9 mouse cellular contexts compared by ENCODE assay signal in genomic region chr9:61164501-61165251, GRCm38 (mm10).
DNase-seq lines count a peak whose midpoint lies in the region; ATAC-seq and TF ChIP-seq lines count a peak whose summit lies in the region.
"Had no signal": no experiment of that assay in that cellular context is flagged by ENCODE, and none has a peak within 500 bp of the region (broad histone marks: within the 10 kb centered on the region; RNA-seq: fewer than 3 reads in every experiment).

No protein-coding gene starts in this region.

- no peak for TF ChIP-seq CTCF in kidney, postnatal 0 days (IDR thresholded peaks at IDR 0.05; ENCODE audit: low read depth)

- intact Hi-C loops in heart, postnatal 14 days (cut with DNase I), result no loop called here

- no peaks in the 10 kb centered on the region for H3K9me3 ChIP-seq in kidney, postnatal 0 days (replicated peaks; ENCODE audit: low read length)
- H3K9me3 ChIP-seq: G1E had no signal

- H3K27ac ChIP-seq in kidney, postnatal 0 days, result peak overlapping the region; percentile 55

- H3K36me3 ChIP-seq in kidney, postnatal 0 days (ENCODE audit: insufficient read depth, low read length), result no peaks in the 10 kb centered on the region
- H3K36me3 ChIP-seq: G1E had no signal

- DNase-seq in kidney, postnatal 0 days (ENCODE audit: low spot score), result peak; percentile 71
- DNase-seq in kidney, adult 18-20 months, result no peak
- peak; percentile 27 for DNase-seq in embryo, embryonic 9.5 days (ENCODE audit: extremely low spot score)
- peak; percentile 45 to 58 for DNase-seq in heart, postnatal 14 days
- peak; percentile 50 to 84 for DNase-seq in lung, postnatal 4 days
- no peak for DNase-seq in right cerebral cortex, postnatal 4 days
- DNase-seq in layer of hippocampus, adult 9-10 months (ENCODE audit: low spot score), result no peak
- no peak for DNase-seq in thymus, postnatal 10 days (ENCODE audit: low spot score in 2 of 2)

- H3K4me1 ChIP-seq in kidney, postnatal 0 days (replicated peaks; ENCODE audit: insufficient read depth, low read length), result peaks cover 4% of the 10 kb centered on the region; the same call in 1 of the 2 replicates

- no peak overlapping the region for H3K4me2 ChIP-seq in kidney, postnatal 0 days (ENCODE audit: low read length)

- WGBS in kidney, postnatal 0 days, result 45% methylated on average over 11 of the region's 11 CpGs

- no peak overlapping the region for H3K4me3 ChIP-seq in kidney, postnatal 0 days (replicated peaks; ENCODE audit: low read depth, low read length)

- H3K27me3 ChIP-seq in kidney, postnatal 0 days (ENCODE audit: insufficient read depth, low read length), result no peaks in the 10 kb centered on the region

- no peak overlapping the region for H3K9ac ChIP-seq in kidney, postnatal 0 days (ENCODE audit: low read depth, low read length)

- ATAC-seq in kidney, postnatal 0 days (replicated peaks; ENCODE audit: low FRiP score, low read depth), result peak; percentile 62

Comparison
In these comparisons a context has a peak if more than half of its experiments do, and no peak if none do; other contexts are left out.
1. DNase-seq: peak in kidney, postnatal 0 days (single experiment), embryo, embryonic 9.5 days (single experiment), heart, postnatal 14 days (2 of 2) and lung, postnatal 4 days (2 of 2); none in kidney, adult 18-20 months (single experiment), right cerebral cortex, postnatal 4 days (single experiment), layer of hippocampus, adult 9-10 months (single experiment) and thymus, postnatal 10 days (0 of 2).